In genomic region chr11:34868626-34869025, GRCm38 (mm10) we compare ENCODE assay signal across 13 mouse cellular contexts. TPM values are rescaled to one million over a fixed set of nuclear protein-coding genes. Genes with fewer than 3 reads are reported as not detected.
DNase-seq lines count a peak whose midpoint lies in the region; ATAC-seq and TF ChIP-seq lines count a peak whose summit lies in the region.
"Had no signal": no experiment of that assay in that cellular context is flagged by ENCODE, and none has a peak within 500 bp of the region (broad histone marks: within the 10 kb centered on the region; RNA-seq: fewer than 3 reads in every experiment).

No protein-coding gene starts in this region.

- no peak for TF ChIP-seq POLR2A in kidney, adult 2 months (IDR thresholded peaks at IDR 0.05; ENCODE audit: low read depth, low read length)
- TF ChIP-seq POLR2A in brain, embryonic 14.5 days (IDR thresholded peaks at IDR 0.05; ENCODE audit: borderline replicate concordance, extremely low read depth, insufficient read depth, insufficient read length, poor library complexity, severe bottlenecking), result no peak

- no peaks in the 10 kb centered on the region for H3K36me3 ChIP-seq in kidney, adult 2 months (ENCODE audit: control insufficient read depth, insufficient read depth, low read length)
- H3K36me3 ChIP-seq in kidney, embryonic 16.5 days (ENCODE audit: insufficient read depth, low read length), result no peaks in the 10 kb centered on the region
- H3K36me3 ChIP-seq: embryonic facial prominence, embryonic 12.5 days; heart, embryonic 15.5 days; limb, embryonic 15.5 days; neural tube, embryonic 15.5 days had no signal

- no peak overlapping the region for H3K9ac ChIP-seq in kidney, embryonic 16.5 days (replicated peaks; ENCODE audit: low read length)
- H3K9ac ChIP-seq: embryonic facial prominence, embryonic 12.5 days; heart, embryonic 15.5 days; limb, embryonic 15.5 days; neural tube, embryonic 15.5 days had no signal

- no peak for DNase-seq in kidney, adult 2 months
- peak; percentile 34 for DNase-seq in thymus, postnatal 0 days (ENCODE audit: low spot score)
- DNase-seq in thymus, postnatal 14 days, result no peak
- DNase-seq in brain, embryonic 14.5 days (ENCODE audit: low read depth), result peak; percentile 40
- DNase-seq in adrenal gland, postnatal 4 days (ENCODE audit: low spot score in 2 of 2), result no peak
- no peak for DNase-seq in layer of hippocampus, adult 9-11 months
- DNase-seq: thymus, postnatal 25 days had no signal

- H3K9me3 ChIP-seq in kidney, embryonic 16.5 days (ENCODE audit: low read length), result no peaks in the 10 kb centered on the region
- H3K9me3 ChIP-seq: embryonic facial prominence, embryonic 12.5 days; heart, embryonic 15.5 days; limb, embryonic 15.5 days; megakaryocyte, embryonic 14.5 days; neural tube, embryonic 15.5 days had no signal

- H3K27ac ChIP-seq in kidney, adult 2 months (ENCODE audit: insufficient read depth, low read depth, low read length), result no peak overlapping the region
- no peak overlapping the region for H3K27ac ChIP-seq in kidney, embryonic 16.5 days (ENCODE audit: low read length)
- H3K27ac ChIP-seq: embryonic facial prominence, embryonic 12.5 days; heart, embryonic 15.5 days; limb, embryonic 15.5 days; neural tube, embryonic 15.5 days had no signal

- H3K27me3 ChIP-seq in kidney, adult 2 months (replicated peaks; ENCODE audit: control insufficient read depth, insufficient read depth, low read length), result no peaks in the 10 kb centered on the region
- no peaks in the 10 kb centered on the region for H3K27me3 ChIP-seq in kidney, embryonic 16.5 days (ENCODE audit: insufficient read depth, low read length)
- H3K27me3 ChIP-seq: embryonic facial prominence, embryonic 12.5 days; heart, embryonic 15.5 days; limb, embryonic 15.5 days; neural tube, embryonic 15.5 days had no signal

- no peak overlapping the region for H3K4me3 ChIP-seq in kidney, adult 2 months (ENCODE audit: insufficient read depth, low read depth, low read length)
- no peak overlapping the region for H3K4me3 ChIP-seq in kidney, embryonic 16.5 days (ENCODE audit: low read length)
- H3K4me3 ChIP-seq: embryonic facial prominence, embryonic 12.5 days; heart, embryonic 15.5 days; limb, embryonic 15.5 days; megakaryocyte, embryonic 14.5 days; neural tube, embryonic 15.5 days had no signal

- TF ChIP-seq CTCF in kidney, adult 2 months (conservative IDR thresholded peaks at IDR 0.05; ENCODE audit: insufficient read depth, insufficient read length, low read depth, low read length), result 0 out of 2 replicates have a peak, but pooled peaks have one; percentile 15
- peak; percentile 52; the same call in 1 of the 2 replicates for TF ChIP-seq CTCF in brain, embryonic 14.5 days (IDR thresholded peaks at IDR 0.05; ENCODE audit: borderline replicate concordance, extremely low read depth, insufficient read depth, insufficient read length)

- ATAC-seq in kidney, embryonic 16.5 days (ENCODE audit: low FRiP score, low TSS enrichment), result no peak

- WGBS in kidney, adult 2 months, result 38% methylated on average over 6 of the region's 6 CpGs
- WGBS in kidney, embryonic 16.5 days, result 37% methylated on average over 6 of the region's 6 CpGs

- H3K4me2 ChIP-seq in kidney, embryonic 16.5 days (replicated peaks; ENCODE audit: low read depth, low read length), result no peak overlapping the region
- H3K4me2 ChIP-seq: embryonic facial prominence, embryonic 12.5 days; heart, embryonic 15.5 days; limb, embryonic 15.5 days; neural tube, embryonic 15.5 days had no signal

- no peaks in the 10 kb centered on the region for H3K4me1 ChIP-seq in kidney, adult 2 months (ENCODE audit: control insufficient read depth, insufficient read depth, low read length)
- no peaks in the 10 kb centered on the region for H3K4me1 ChIP-seq in kidney, embryonic 16.5 days (ENCODE audit: insufficient read depth, low read length)
- H3K4me1 ChIP-seq: embryonic facial prominence, embryonic 12.5 days; heart, embryonic 15.5 days; limb, embryonic 15.5 days; megakaryocyte, embryonic 14.5 days; neural tube, embryonic 15.5 days had no signal

RNA-seq across cellular contexts. Expression of gene Spdl1, which starts 35.2 kb away (rescaled TPM):
- polyA plus RNA-seq in kidney, adult 2 months (2012; rRNA removed), result 0.38 and 0.52 TPM in 2 replicates
- 22.7 and 24.1 TPM in 2 replicates for polyA plus RNA-seq in kidney, embryonic 16.5 days (2015; fragmentation: Nextera tagmentation; extraction: Ambion mirVana)
- 21.1 and 23.3 TPM in 2 replicates for polyA plus RNA-seq in thymus, postnatal 0 days (2015; fragmentation: Nextera tagmentation; extraction: Ambion mirVana)
- 5.4 and 7.7 TPM in 2 replicates for polyA plus RNA-seq in brain, embryonic 14.5 days (2012; rRNA removed)
- 1 to 10 TPM; 8.3 to 9.3 TPM for total RNA-seq in adrenal gland, postnatal 4 days (2021)

Comparison
In these comparisons a context has a peak if more than half of its experiments do, and no peak if none do; other contexts are left out.
1. DNase-seq: peak in thymus, postnatal 0 days (single experiment) and brain, embryonic 14.5 days (single experiment); none in kidney, adult 2 months (single experiment), thymus, postnatal 14 days (single experiment), adrenal gland, postnatal 4 days (0 of 2) and layer of hippocampus, adult 9-11 months (single experiment).